Mouse (Mus musculus): ENCODE measurements around the gene Il2rg.

GRCm38 (mm10) chrX:101313625-101314359 is 45.7 kb upstream of the Il2rg start:
- TF ChIP-seq EP300 (optimal IDR thresholded peaks at IDR 0.05) = no peak
- no peak for TF ChIP-seq CTCF (IDR thresholded peaks at IDR 0.05; ENCODE audit: low read depth)

Data from stomach, postnatal 0 days (tissue).